Mouse (Mus musculus) liver, adult 2 months (tissue): ENCODE results near the gene Galt.
"Not testable (repeated sequence)": the region's sequence is repeated elsewhere in the genome, so short reads cannot be mapped to it uniquely, and the experiment has no call there.

Experiments
- CTCF ChIP-seq: fragments of 200-500 bp; IDR thresholded peaks from 2 replicates; pipeline ENCODE4 v1.5.1; 2011; ENCODE audit warnings: low read depth, low read length, control low read depth
- POLR2A ChIP-seq: fragments of 200-500 bp; IDR thresholded peaks from 2 replicates; pipeline ENCODE4 v1.6.1; 2011; ENCODE audit warnings: low read length, control low read depth; ENCODE audit not compliant: insufficient read depth; ENCODE audit errors: extremely low read depth

DNA sequence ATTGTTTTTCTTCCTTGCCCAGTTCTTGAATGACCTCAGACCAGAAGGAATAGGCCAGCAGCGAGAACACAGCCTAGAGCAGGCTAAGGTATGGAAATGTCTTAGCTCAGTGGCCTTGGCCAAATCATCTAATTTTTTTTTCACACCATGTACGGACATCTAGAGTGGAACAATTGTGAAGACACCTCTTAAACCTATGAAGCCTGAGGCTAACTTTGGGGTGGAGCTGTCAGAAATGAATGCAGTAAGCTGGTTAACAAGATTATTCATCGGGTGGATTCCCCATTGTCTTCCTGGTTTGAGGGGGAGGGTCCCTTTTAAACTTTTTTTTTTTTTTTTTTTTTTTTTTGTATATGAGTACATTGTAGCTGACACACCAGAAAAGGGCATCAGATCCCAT, 19.5 kb downstream of the Galt start:
- not testable (repeated sequence) for TF ChIP-seq POLR2A, CTCF
